Mouse (Mus musculus): ENCODE results near the gene Prr12.
"Not testable (repeated sequence)": the region's sequence is repeated elsewhere in the genome, so short reads cannot be mapped to it uniquely, and the experiment has no call there.

DNA sequence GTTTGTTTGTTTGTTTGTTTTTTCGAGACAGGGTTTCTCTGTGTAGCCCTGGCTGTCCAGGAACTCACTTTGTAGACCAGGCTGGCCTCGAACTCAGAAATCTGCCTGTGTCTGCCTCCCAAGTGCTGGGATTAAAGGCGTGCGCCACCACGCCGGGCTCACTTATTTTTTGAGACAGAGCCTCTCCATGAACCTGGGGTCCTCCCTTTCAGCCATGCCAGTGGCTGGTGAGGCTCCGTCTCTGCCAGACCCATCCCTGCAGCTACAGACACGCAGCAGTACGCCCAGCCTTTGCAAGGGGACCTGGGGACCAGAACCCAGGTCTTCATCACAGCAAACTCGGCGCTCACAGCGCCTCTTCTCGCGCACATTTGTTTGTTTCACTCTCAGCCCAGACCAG is 43.3 kb upstream of the Prr12 start:
- TF ChIP-seq POLR2A (IDR thresholded peaks at IDR 0.05; ENCODE audit: low read depth, low read length); CTCF (IDR thresholded peaks at IDR 0.05; ENCODE audit: extremely low read depth, insufficient read length, insufficient replicate concordance, low read depth, low read length): not testable (repeated sequence)
